Mouse (Mus musculus): ENCODE data around the gene Olfr101.

The Olfr101 gene

GRCm38 (mm10) chr17:37304213-37304612, at the start of gene Olfr101:
TSS of gene Olfr101 (minus strand) at chr17:37304313.
- no peak for DNase-seq

GRCm38 (mm10) chr17:37339598-37339997, 35.5 kb upstream of the Olfr101 start, which contains the start of gene Olfr103:
TSS of gene Olfr103 (minus strand) at chr17:37339698.
- no peak for DNase-seq

- no peak for DNase-seq
Observed at GRCm38 (mm10) chr17:37316954-37317353, 12.8 kb upstream of the Olfr101 start, which contains the start of gene Olfr102. TSS of gene Olfr102 (minus strand) at chr17:37317054.

- DNase-seq, result no peak
Observed at GRCm38 (mm10) chr17:37310146-37310699, 6.1 kb upstream of the Olfr101 start.

GRCm38 (mm10) chr17:37308483-37308882, 4.4 kb upstream of the Olfr101 start:
- no peak for DNase-seq

GRCm38 (mm10) chr17:37283360-37283759, 20.8 kb downstream of the Olfr101 start, which contains the start of gene Olfr99:
TSS of gene Olfr99 (minus strand) at chr17:37283460.
- DNase-seq, result no peak

- no peak for DNase-seq
Observed at GRCm38 (mm10) chr17:37280331-37280730, 23.8 kb downstream of the Olfr101 start.

- DNase-seq, result no peak
Observed at GRCm38 (mm10) chr17:37276573-37276972, 27.5 kb downstream of the Olfr101 start.

- DNase-seq, result no peak
Observed at GRCm38 (mm10) chr17:37275626-37276248, 28.4 kb downstream of the Olfr101 start.

GRCm38 (mm10) chr17:37270702-37271092, 33.4 kb downstream of the Olfr101 start:
- no peak for DNase-seq

- DNase-seq, result peak; percentile 85
Observed at GRCm38 (mm10) chr17:37270058-37270701, 33.9 kb downstream of the Olfr101 start, which contains the start of gene H2-M3. TSS of gene H2-M3 (plus strand) at chr17:37270220.

GRCm38 (mm10) chr17:37263626-37264025, 40.5 kb downstream of the Olfr101 start, which contains the start of gene Olfr98:
TSS of gene Olfr98 (minus strand) at chr17:37263749.
- no peak for DNase-seq

GRCm38 (mm10) chr17:37250544-37250943, 53.6 kb downstream of the Olfr101 start:
- DNase-seq, result no peak

- no peak for DNase-seq
Observed at GRCm38 (mm10) chr17:37249460-37249859, 54.7 kb downstream of the Olfr101 start.
